Comparison of ENCODE assay signal across 9 mouse cellular contexts in genomic region chr19:25628490-25628889, GRCm38 (mm10). TPM values are rescaled to one million over a fixed set of nuclear protein-coding genes. Genes with fewer than 3 reads are reported as not detected.
DNase-seq lines count a peak whose midpoint lies in the region; ATAC-seq and TF ChIP-seq lines count a peak whose summit lies in the region.
"Had no signal": no experiment of that assay in that cellular context is flagged by ENCODE, and none has a peak within 500 bp of the region (broad histone marks: within the 10 kb centered on the region; RNA-seq: fewer than 3 reads in every experiment).

No protein-coding gene starts in this region.

- H3K27ac ChIP-seq in bone marrow, adult 2 months (ENCODE audit: control insufficient read depth, insufficient read depth, low read depth, low read length, poor library complexity), result no peak overlapping the region
- H3K27ac ChIP-seq in embryonic facial prominence, embryonic 14.5 days (replicated peaks; ENCODE audit: low read depth, low read length), result no peak overlapping the region
- no peak overlapping the region for H3K27ac ChIP-seq in spleen, adult 2 months (ENCODE audit: insufficient read depth, low read length)
- H3K27ac ChIP-seq: heart, embryonic 15.5 days had no signal

- TF ChIP-seq CTCF in bone marrow, adult 2 months (IDR thresholded peaks at IDR 0.05; ENCODE audit: control insufficient read depth, insufficient read depth, low read length), result peak; percentile 79
- peak; percentile 66; the same call in 1 of the 2 replicates for TF ChIP-seq CTCF in spleen, adult 2 months (IDR thresholded peaks at IDR 0.05; ENCODE audit: extremely low read depth, insufficient read depth, insufficient read length, insufficient replicate concordance)

- H3K4me1 ChIP-seq in bone marrow, adult 2 months (ENCODE audit: control insufficient read depth, insufficient read depth, low read length), result no peaks in the 10 kb centered on the region
- no peaks in the 10 kb centered on the region for H3K4me1 ChIP-seq in embryonic facial prominence, embryonic 14.5 days (ENCODE audit: control insufficient read depth, insufficient read depth, low read length)
- no peaks in the 10 kb centered on the region for H3K4me1 ChIP-seq in spleen, adult 2 months (ENCODE audit: control insufficient read depth, insufficient read depth, insufficient read length)
- H3K4me1 ChIP-seq: heart, embryonic 15.5 days had no signal

- H3K9ac ChIP-seq in embryonic facial prominence, embryonic 14.5 days (ENCODE audit: low read depth, low read length), result no peak overlapping the region
- H3K9ac ChIP-seq: heart, embryonic 15.5 days had no signal

- ATAC-seq in embryonic facial prominence, embryonic 14.5 days (ENCODE audit: low read depth), result peak; percentile 53; the same call in 1 of the 2 replicates

- no peak overlapping the region for H3K4me2 ChIP-seq in embryonic facial prominence, embryonic 14.5 days (ENCODE audit: low read depth, low read length)
- H3K4me2 ChIP-seq: heart, embryonic 15.5 days had no signal

- H3K27me3 ChIP-seq in embryonic facial prominence, embryonic 14.5 days (replicated peaks; ENCODE audit: control insufficient read depth, insufficient read depth, low read length), result peaks cover 40% of the 10 kb centered on the region
- H3K27me3 ChIP-seq in spleen, adult 2 months (ENCODE audit: control insufficient read depth, insufficient read depth, low read length), result no peaks in the 10 kb centered on the region

- no peaks in the 10 kb centered on the region for H3K36me3 ChIP-seq in embryonic facial prominence, embryonic 14.5 days (ENCODE audit: control insufficient read depth, insufficient read depth, low read length)
- no peaks in the 10 kb centered on the region for H3K36me3 ChIP-seq in spleen, adult 2 months (ENCODE audit: control insufficient read depth, insufficient read depth, low read length)
- H3K36me3 ChIP-seq: heart, embryonic 15.5 days had no signal

- TF ChIP-seq POLR2A in bone marrow, adult 2 months (IDR thresholded peaks at IDR 0.05; ENCODE audit: borderline replicate concordance, control insufficient read depth, low read depth, low read length), result no peak
- no peak for TF ChIP-seq POLR2A in spleen, adult 2 months (IDR thresholded peaks at IDR 0.05; ENCODE audit: low read depth, low read length)

- WGBS in bone marrow, adult 2 months, result 13% methylated on average over 9 of the region's 9 CpGs
- 12% methylated on average over 9 of the region's 9 CpGs for WGBS in embryonic facial prominence, embryonic 14.5 days
- WGBS in spleen, adult 2 months, result 17% methylated on average over 9 of the region's 9 CpGs

- no peak overlapping the region for H3K4me3 ChIP-seq in bone marrow, adult 2 months (replicated peaks; ENCODE audit: control insufficient read depth, low read depth, low read length)
- H3K4me3 ChIP-seq in embryonic facial prominence, embryonic 14.5 days (ENCODE audit: low read depth, low read length), result no peak overlapping the region
- H3K4me3 ChIP-seq in spleen, adult 2 months (ENCODE audit: extremely low read depth, insufficient read depth, insufficient read length), result no peak overlapping the region
- H3K4me3 ChIP-seq: heart, embryonic 15.5 days had no signal

- no peaks in the 10 kb centered on the region for H3K9me3 ChIP-seq in embryonic facial prominence, embryonic 14.5 days (ENCODE audit: control insufficient read depth, low read length)
- H3K9me3 ChIP-seq: heart, embryonic 15.5 days had no signal

- DNase-seq in heart, adult 8-10 months (ENCODE audit: low spot score), result peak; percentile 31
- no peak for DNase-seq in heart, adult 11 months
- DNase-seq in embryonic facial prominence, embryonic 14.5 days (ENCODE audit: low spot score), result peak; percentile 66
- DNase-seq in heart, postnatal 4 days, result peak; percentile 80
- DNase-seq in left cerebral cortex, adult 18-20 months (ENCODE audit: low spot score in 2 of 2), result peak; percentile 78 to 80
- DNase-seq in mesoderm, embryonic 11.5 days (ENCODE audit: low read depth, low spot score), result peak; percentile 81
- DNase-seq in spleen, adult 2 months (ENCODE audit: low read depth in 1 of 2, low spot score in 2 of 2), result peak in 1 of 2 experiments; percentile 47

RNA-seq across cellular contexts. Expression of gene Dmrt3, which starts 18.4 kb away (rescaled TPM):
- not detected for total RNA-seq in heart, adult 8-10 months (2022)
- not detected in 2 replicates for polyA plus RNA-seq in bone marrow, adult 2 months (2011; ENCODE audit: insufficient read depth, insufficient read length, low replicate concordance, missing spikeins)
- 1.9 and 2.2 TPM in 2 replicates for polyA plus RNA-seq in embryonic facial prominence, embryonic 14.5 days (2014; fragmentation: Nextera tagmentation; extraction: Ambion mirVana)
- not detected for total RNA-seq in heart, postnatal 4 days (2021)
- total RNA-seq in left cerebral cortex, adult 18-20 months (2021), result not detected
- polyA plus RNA-seq in spleen, adult 2 months (2012; rRNA removed), result 0.19 and 0.48 TPM in 2 replicates

RNA-seq across cellular contexts. Expression of gene Dmrt2, which starts 43.7 kb away (rescaled TPM):
- total RNA-seq in heart, adult 8-10 months (2022), result under 1 TPM in 3 of 4 experiments, not detected in 1; 0.22 to 0.55 (median 0.31) TPM
- not detected in 2 replicates for polyA plus RNA-seq in bone marrow, adult 2 months (2011; ENCODE audit: insufficient read depth, insufficient read length, low replicate concordance, missing spikeins)
- 7.8 and 9.0 TPM in 2 replicates for polyA plus RNA-seq in embryonic facial prominence, embryonic 14.5 days (2014; fragmentation: Nextera tagmentation; extraction: Ambion mirVana)
- total RNA-seq in heart, postnatal 4 days (2021), result not detected
- 1 to 10 TPM; 1.6 TPM for total RNA-seq in left cerebral cortex, adult 18-20 months (2021)
- 0.07 and 0.09 TPM in 2 replicates for polyA plus RNA-seq in spleen, adult 2 months (2012; rRNA removed)
